16 mouse cellular contexts compared by ENCODE assay signal in genomic region chr11:78814461-78814941, GRCm38 (mm10). TPM values are rescaled to one million over a fixed set of nuclear protein-coding genes. Genes with fewer than 3 reads are reported as not detected.
A peak's percentile ranks its signal among the peaks of the same experiment; 100 is the strongest.
DNase-seq lines count a peak whose midpoint lies in the region; ATAC-seq and TF ChIP-seq lines count a peak whose summit lies in the region.
"Had no signal": no experiment of that assay in that cellular context is flagged by ENCODE, and none has a peak within 500 bp of the region (broad histone marks: within the 10 kb centered on the region; RNA-seq: fewer than 3 reads in every experiment).

No protein-coding gene starts in this region.

- whole genome bisulfite sequencing in forebrain, embryonic 12.5 days: 60% methylated on average over 7 of the region's 7 CpGs
- WGBS in forebrain, embryonic 16.5 days: 33% methylated on average over 7 of the region's 7 CpGs
- 51% methylated on average over 7 of the region's 7 CpGs for WGBS in hindbrain, embryonic 11.5 days

- DNase-seq in ovary, adult 18-20 months (ENCODE audit: low spot score): peak; percentile 79
- no peak for DNase-seq in ovary, postnatal 10 days (ENCODE audit: low spot score)
- DNase-seq in hindbrain, embryonic 11.5 days (ENCODE audit: low spot score): no peak
- DNase-seq in right cerebral cortex, adult 2 months (ENCODE audit: low spot score in 2 of 2): no peak
- DNase-seq in gastrocnemius, adult 2 months: no peak
- DNase-seq: cerebellum, adult 18-20 months; gastrocnemius, postnatal 25 days; kidney, adult 8-10 months; spleen, adult 18-20 months had no signal

- ATAC-seq in forebrain, embryonic 12.5 days (ENCODE audit: low FRiP score): no peak
- no peak for ATAC-seq in forebrain, embryonic 16.5 days
- 0 out of 2 replicates have a peak, but pooled peaks have one; percentile 19 for ATAC-seq in hindbrain, embryonic 11.5 days (ENCODE audit: low FRiP score)

- intact Hi-C loops in gastrocnemius, adult 2 months (cut with DNase I): no loop called here

- H3K27ac ChIP-seq in forebrain, embryonic 12.5 days: peak overlapping the region; percentile 56; the same call in 1 of the 2 replicates
- H3K27ac ChIP-seq in forebrain, embryonic 16.5 days (ENCODE audit: low read length): no peak overlapping the region
- no peak overlapping the region for H3K27ac ChIP-seq in hindbrain, embryonic 11.5 days (ENCODE audit: low read depth, low read length)
- H3K27ac ChIP-seq in gastrocnemius, adult 2 months: no peak overlapping the region
- H3K27ac ChIP-seq: embryonic facial prominence, embryonic 15.5 days; limb, embryonic 12.5 days; liver, embryonic 15.5 days had no signal

- no peaks in the 10 kb centered on the region for H3K36me3 ChIP-seq in forebrain, embryonic 12.5 days (replicated peaks)
- H3K36me3 ChIP-seq in forebrain, embryonic 16.5 days (ENCODE audit: control insufficient read depth, insufficient read depth): no peaks in the 10 kb centered on the region
- no peaks in the 10 kb centered on the region for H3K36me3 ChIP-seq in hindbrain, embryonic 11.5 days (ENCODE audit: control insufficient read depth, insufficient read depth, low read length)
- H3K36me3 ChIP-seq: embryonic facial prominence, embryonic 15.5 days; G1E; heart, embryonic 12.5 days; limb, embryonic 12.5 days; liver, embryonic 15.5 days had no signal

- no peak overlapping the region for H3K4me3 ChIP-seq in forebrain, embryonic 12.5 days (replicated peaks)
- no peak overlapping the region for H3K4me3 ChIP-seq in forebrain, embryonic 16.5 days (replicated peaks; ENCODE audit: low read length)
- no peak overlapping the region for H3K4me3 ChIP-seq in hindbrain, embryonic 11.5 days (ENCODE audit: low read depth, low read length)
- H3K4me3 ChIP-seq in gastrocnemius, adult 2 months: no peak overlapping the region
- H3K4me3 ChIP-seq: embryonic facial prominence, embryonic 15.5 days; heart, embryonic 12.5 days; limb, embryonic 12.5 days; liver, embryonic 15.5 days had no signal

- H3K9ac ChIP-seq in forebrain, embryonic 12.5 days: no peak overlapping the region
- H3K9ac ChIP-seq in forebrain, embryonic 16.5 days (replicated peaks; ENCODE audit: low read depth, low read length): no peak overlapping the region
- no peak overlapping the region for H3K9ac ChIP-seq in hindbrain, embryonic 11.5 days (ENCODE audit: low read depth, low read length)
- H3K9ac ChIP-seq: embryonic facial prominence, embryonic 15.5 days; heart, embryonic 12.5 days; limb, embryonic 12.5 days; liver, embryonic 15.5 days had no signal

- H3K27me3 ChIP-seq in forebrain, embryonic 12.5 days: peaks cover 8% of the 10 kb centered on the region; the same call in 1 of the 2 replicates
- no peaks in the 10 kb centered on the region for H3K27me3 ChIP-seq in forebrain, embryonic 16.5 days (replicated peaks; ENCODE audit: control insufficient read depth, insufficient read depth, low read length)
- H3K27me3 ChIP-seq in hindbrain, embryonic 11.5 days (ENCODE audit: control insufficient read depth, insufficient read depth, low read length): no peaks in the 10 kb centered on the region
- H3K27me3 ChIP-seq: embryonic facial prominence, embryonic 15.5 days; heart, embryonic 12.5 days had no signal

- H3K9me3 ChIP-seq in forebrain, embryonic 12.5 days: no peaks in the 10 kb centered on the region
- H3K9me3 ChIP-seq in forebrain, embryonic 16.5 days (ENCODE audit: control insufficient read depth, low read length): no peaks in the 10 kb centered on the region
- no peaks in the 10 kb centered on the region for H3K9me3 ChIP-seq in hindbrain, embryonic 11.5 days (ENCODE audit: control insufficient read depth, low read length)
- H3K9me3 ChIP-seq: embryonic facial prominence, embryonic 15.5 days; G1E; heart, embryonic 12.5 days; limb, embryonic 12.5 days; liver, embryonic 15.5 days had no signal

- H3K4me1 ChIP-seq in forebrain, embryonic 12.5 days: peaks cover 54% of the 10 kb centered on the region
- H3K4me1 ChIP-seq in forebrain, embryonic 16.5 days (replicated peaks; ENCODE audit: control insufficient read depth, insufficient read depth, low read length): peaks cover 53% of the 10 kb centered on the region
- no peaks in the 10 kb centered on the region; the same call in 1 of the 2 replicates for H3K4me1 ChIP-seq in hindbrain, embryonic 11.5 days (replicated peaks; ENCODE audit: control insufficient read depth, insufficient read depth, low read length)
- H3K4me1 ChIP-seq: embryonic facial prominence, embryonic 15.5 days; heart, embryonic 12.5 days; liver, embryonic 15.5 days had no signal

- no peak for TF ChIP-seq CTCF in gastrocnemius, adult 2 months (IDR thresholded peaks at IDR 0.05)

- no peak overlapping the region for H3K4me2 ChIP-seq in forebrain, embryonic 12.5 days
- no peak overlapping the region for H3K4me2 ChIP-seq in forebrain, embryonic 16.5 days (ENCODE audit: low read length)
- no peak overlapping the region for H3K4me2 ChIP-seq in hindbrain, embryonic 11.5 days (replicated peaks; ENCODE audit: low read depth, low read length)
- H3K4me2 ChIP-seq: embryonic facial prominence, embryonic 15.5 days; heart, embryonic 12.5 days; limb, embryonic 12.5 days; liver, embryonic 15.5 days had no signal

RNA-seq across cellular contexts. Expression of gene Lyrm9, which starts 11.9 kb away (rescaled TPM):
- polyA plus RNA-seq in forebrain, embryonic 12.5 days (2016; fragmentation: Nextera tagmentation; extraction: Ambion mirVana): 24.8 and 26.0 TPM in 2 replicates
- 26.3 and 29.8 TPM in 2 replicates for polyA plus RNA-seq in forebrain, embryonic 16.5 days (2015; fragmentation: Nextera tagmentation; extraction: Ambion mirVana)
- polyA plus RNA-seq in hindbrain, embryonic 11.5 days (2014; fragmentation: Nextera tagmentation; extraction: Ambion mirVana): 16.6 and 19.8 TPM in 2 replicates
- total RNA-seq in gastrocnemius, adult 2 months (2021): 10 to 100 TPM; 15.0 to 15.3 TPM
